Mouse (Mus musculus) induced T-regulatory cell, adult 2 months (primary cell): ENCODE data around the gene Hint2.
A peak's percentile ranks its signal among the peaks of the same experiment; 100 is the strongest.

ENCODE experiments used
- DNase-seq: peaks from one replicate; pipeline ENCODE4 v3.0.0-alpha.2; 2012; ENCODE audit warnings: low read depth

The Hint2 gene

DNA sequence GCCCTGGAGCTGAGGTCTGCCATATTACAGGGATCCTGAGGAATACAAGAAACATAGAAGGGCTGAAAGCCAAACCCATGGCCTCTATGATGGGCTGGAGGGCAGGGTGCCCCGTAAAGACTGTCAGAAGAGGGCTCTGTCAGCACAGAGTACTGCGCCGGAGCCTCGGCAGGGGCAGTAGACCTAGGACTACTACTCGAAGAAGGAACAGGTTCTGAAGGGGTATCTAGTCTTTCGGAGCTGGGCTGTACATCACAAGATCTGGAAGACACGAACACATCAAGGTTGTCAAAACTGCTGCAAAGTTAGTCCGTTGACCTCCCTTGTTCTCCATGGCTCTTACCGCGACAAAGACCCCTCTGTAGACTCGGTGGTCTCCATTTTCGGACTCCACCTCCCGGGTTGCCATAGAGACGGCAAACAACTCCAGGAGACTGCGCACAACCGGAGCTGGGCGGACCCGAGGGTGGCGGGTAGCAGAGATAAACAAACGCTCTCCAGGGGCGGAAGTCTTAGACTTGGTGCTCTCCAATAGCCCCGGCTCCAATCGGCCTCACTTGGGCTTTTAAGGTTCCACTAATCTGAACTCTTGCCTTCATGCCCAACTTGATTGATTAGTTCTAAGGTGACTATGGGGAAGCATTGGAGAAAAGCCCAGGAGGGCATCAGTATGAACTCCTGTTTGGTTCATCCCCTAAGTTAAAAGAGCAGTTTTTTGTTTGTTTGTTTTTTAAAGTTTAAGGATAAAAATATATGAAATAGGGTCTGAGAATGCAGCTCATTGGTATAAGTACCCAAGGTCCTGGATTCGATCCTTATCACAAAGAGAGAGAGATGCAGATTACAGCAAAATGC, 2.9 kb downstream of the Hint2 start, which contains the start of gene Spag8:
Spag8 (minus strand) TSS at position 434 of the 855 bp plus-strand sequence.
- DNase-seq: peak; percentile 41

DNA sequence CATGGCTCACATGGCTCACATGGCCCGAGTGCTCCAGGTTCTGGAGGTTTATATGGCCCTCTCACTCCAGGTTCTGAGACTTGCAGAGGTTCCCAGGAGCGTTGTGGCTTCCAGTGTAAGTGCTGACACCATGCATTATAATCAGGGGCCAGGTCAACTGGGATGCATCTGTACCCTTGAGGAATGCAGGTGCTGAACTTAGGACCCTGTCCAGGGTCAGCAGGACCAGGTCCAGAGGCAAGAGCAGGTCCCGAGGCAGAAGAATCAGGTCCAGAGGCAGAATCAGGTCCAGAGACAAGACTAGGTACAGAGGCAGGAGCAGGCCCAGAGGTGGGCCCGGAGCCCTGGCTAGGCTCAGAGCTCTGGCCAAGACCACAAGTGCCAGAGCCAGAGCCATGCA, 3.5 kb downstream of the Hint2 start:
- DNase-seq: no peak

DNA sequence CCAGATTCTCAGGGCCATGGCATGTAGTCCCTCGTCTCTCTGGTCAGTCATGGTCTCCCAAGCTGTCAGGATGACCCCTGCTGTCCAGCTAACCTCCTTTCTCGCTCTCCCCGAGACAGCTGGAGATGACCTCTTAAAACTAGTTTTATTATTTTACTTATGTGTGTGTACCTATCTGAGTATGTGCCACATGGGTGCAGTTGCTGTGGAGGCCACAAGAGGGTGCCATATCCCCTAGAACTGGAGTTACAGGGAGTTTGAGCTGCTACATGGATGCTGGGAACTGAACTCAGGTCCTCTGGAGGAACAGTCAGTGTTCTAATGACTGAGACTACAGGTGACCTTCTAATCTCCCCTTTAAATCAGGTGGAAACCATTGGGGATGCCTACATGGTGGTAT, 6.5 kb downstream of the Hint2 start:
- no peak for DNase-seq

DNA sequence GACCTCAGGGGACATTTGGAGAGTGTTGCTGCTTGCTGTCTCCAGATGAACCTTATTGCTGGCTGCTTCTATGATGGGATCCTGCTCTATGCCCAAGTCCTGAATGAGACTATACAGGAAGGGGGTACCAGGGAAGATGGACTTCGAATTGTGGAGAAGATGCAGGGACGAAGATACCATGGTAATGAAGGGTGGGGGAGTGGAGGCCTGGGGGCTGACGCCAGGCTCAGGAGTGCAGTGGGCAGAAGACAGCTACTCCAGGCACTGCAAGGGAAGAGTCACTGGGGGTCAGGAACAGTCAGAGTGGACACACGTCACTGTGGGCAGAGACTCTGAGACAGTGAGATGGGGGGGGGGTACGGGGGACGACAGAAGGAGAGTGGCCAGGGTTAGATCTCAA, 15.8 kb downstream of the Hint2 start:
- no peak for DNase-seq

DNA sequence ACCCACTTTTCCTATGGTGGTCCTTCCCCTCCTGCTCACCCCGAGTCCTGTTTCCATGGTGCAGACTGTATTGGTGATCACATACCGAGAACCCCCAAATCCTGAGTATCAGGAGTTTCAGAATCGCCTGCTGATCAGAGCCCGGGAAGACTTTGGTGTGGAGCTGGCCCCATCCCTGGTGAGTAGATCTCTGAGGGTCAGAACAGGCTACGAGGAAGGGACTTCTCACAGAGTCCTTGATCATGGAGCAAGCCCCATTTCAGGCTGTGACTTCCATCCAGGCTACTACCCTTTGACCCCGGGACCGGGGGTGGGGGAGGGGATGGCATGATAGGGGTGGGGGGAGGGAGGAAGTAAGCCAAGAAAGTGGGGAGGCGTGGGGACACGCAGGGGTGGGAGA, 16.2 kb downstream of the Hint2 start:
- DNase-seq: no peak

DNA sequence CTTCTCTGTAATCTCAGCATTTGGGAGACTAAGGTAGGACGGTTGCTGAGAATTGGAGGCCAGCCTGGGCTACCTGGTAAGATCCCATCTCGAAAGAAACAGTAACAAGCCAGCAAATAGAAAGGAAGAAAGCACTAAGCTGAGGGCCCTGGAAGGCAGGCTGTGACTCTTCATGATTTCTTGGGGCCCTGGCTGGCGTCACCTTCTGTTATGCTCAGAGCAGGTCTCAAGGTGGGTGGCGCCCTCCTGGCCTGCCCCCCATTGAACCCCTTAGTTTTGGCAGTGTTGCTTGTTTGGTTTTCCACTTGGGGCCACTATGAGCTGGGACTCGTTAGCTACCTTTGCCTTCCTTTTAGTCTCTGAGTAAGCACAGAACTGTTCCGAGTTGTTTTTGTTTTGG, 19.5 kb downstream of the Hint2 start:
- no peak for DNase-seq

DNA sequence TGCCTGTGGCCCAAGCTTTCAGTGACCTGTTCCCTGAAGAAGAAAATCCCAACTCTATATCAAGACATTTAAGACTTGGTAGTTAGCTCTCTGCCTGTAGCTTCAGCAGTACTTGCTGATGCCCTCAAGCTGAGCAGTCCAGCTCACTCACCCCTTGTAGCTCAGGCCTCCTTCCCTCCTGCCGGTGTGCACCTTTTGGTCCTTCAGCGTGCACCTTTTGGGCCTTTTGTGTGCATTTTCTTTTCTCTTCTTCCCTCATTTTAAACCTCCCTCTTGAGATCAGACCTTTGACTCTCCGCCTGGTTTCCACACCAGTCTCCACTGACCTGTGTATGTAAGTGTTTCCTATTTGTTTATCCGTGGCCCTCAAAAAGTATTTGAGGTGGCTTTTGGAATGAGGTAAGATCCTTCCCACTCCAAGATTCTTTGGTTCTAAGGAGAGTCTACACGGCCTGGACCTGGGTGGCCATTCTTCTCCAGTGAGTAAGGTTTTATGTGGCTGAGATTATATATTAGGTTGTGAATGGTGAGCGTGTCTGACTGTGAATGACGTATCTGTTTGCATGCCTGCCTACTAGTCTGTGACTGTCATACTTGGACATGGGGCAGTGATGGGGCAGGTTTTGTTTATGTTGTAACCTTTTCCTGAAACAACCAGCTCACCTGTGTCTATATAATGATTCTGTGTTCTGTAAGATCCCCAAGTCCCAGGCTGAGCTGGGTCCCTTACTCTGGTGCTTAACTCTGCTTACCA, 21.5 kb downstream of the Hint2 start:
- no peak for DNase-seq

DNA sequence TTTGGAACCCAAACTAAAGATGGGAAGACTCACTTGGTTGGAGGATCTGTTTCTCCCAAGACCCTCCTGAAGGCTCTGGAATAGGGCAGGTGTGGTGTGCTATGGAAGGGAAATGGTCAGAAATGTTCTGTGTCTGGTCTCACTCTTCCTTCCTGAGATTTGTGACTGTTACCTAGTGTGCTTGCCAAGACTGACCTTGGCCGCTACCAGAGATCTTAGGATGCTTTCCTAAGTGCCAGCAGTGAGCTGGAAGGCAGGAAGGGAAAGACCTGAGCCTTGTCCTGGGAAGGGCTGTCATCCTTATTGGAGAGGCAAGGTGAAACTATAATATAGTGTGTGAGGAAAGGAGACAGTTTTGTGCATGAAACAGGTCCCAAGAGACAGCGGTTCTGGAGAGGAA, 22.5 kb downstream of the Hint2 start:
- no peak for DNase-seq

DNA sequence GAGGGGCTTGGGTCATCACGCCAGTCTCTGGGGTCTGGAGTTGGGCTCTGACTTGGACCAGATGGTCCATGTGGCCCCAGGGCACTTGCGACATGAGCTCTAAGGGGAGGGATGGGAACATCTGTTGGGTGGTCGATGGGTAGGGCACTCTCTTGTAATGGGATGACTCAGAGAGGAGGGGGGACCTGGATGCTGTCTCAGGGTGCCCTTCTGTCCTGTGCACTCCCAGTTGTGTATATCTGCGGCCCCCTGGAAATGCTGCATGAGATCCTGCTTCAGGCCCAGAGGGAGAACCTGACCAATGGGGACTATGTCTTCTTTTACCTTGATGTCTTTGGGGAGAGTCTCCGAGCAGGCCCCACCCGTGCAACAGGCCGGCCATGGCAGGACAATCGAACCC, 23.0 kb downstream of the Hint2 start:
- no peak for DNase-seq

DNA sequence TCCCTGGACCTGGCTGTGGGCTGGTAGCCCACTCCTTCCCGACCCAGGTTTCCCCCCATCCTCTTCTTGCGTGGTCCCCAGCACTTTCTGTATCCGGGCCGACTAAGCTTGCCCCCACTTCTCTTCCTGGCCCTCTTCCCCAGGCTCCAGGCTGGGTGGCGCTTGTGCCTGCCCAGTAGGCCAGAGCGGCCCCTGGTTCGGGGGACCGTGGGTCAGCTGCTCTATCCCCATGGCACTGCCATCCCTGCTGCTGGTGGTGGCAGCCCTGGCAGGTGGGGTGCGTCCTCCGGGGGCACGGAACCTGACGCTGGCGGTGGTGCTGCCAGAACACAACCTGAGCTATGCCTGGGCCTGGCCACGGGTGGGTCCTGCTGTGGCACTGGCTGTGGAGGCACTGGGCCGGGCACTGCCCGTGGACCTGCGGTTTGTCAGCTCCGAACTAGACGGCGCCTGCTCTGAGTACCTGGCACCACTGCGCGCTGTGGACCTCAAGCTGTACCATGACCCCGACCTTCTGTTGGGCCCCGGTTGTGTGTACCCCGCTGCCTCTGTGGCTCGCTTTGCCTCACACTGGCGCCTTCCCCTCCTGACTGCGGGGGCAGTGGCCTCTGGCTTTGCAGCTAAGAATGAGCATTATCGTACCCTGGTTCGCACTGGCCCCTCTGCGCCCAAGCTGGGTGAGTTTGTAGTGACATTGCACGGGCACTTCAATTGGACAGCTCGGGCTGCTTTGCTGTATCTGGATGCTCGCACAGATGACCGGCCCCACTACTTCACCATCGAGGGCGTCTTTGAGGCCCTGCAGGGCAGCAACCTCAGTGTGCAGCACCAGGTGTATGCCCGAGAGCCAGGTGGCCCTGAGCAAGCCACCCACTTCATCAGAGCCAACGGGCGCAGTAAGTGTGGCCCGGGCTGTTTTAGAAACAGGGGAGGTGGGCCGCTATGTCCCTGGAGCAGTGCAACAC, 24.0 kb downstream of the Hint2 start:
- DNase-seq: no peak

DNA sequence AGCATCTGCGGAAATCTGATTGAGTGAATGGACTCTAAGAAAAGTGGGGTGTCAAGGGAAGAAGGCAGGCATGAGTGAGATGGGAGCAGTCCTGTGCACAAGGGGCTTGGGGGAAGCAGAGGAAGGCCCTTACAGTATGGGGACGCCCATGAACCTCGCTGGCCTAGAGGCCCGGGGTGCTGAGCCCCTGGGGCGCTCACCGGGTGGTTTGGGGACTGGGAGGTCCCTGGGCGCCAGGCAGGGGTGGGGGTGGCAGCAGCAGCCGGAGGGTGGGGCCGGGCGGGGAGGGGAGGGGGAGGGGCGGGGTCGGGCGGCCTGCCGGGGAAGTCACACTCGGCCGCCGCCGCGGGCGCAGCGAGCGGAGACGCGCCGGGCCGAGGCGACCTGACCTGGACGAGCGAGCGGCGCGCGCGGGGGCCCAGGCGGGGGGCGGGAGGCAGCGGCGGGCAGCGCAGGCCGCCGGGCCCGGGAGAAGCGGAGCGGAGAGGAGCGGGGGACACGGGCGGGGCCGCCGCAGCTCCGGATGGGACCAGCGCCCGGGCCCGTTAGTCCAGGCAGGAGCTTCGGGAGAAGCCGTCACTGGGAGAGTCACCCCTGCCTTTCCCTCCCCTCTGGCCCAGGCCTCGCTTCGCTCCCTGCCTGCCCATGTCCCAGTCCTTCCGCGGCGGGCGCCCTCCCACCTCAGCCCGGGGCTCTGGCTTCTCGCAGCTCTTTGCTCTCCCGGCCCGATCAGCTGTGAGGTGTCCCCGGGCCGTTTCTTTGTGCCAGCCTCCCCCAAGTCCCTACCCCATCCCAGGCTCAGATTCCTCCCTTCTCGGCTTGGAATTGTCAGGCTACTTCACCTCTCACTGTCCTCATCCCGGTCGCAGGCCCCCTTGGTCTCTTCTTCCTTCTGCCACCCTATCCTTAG, 25.0 kb downstream of the Hint2 start, which contains the start of gene Npr2:
Npr2 (plus strand) TSS at position 890 of the 910 bp plus-strand sequence.
- peak; percentile 12 for DNase-seq

DNA sequence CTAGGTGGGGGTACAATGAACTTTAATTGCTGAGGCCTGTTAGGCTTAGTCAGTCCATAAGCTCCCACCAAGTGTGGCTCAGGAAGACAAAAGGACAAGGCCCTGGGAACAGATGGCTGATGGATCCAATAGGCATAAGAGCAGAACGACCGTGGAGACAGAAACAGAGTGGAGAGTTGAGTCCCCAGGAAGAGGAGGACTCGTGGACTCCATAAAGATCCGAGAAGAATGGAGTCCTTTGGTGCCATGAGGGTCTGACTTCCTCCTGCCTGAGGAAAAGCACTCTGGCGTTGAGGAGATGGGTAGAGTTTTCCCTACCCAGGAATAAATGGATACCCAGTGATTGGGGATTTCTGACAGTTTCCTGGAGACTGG, 25.6 kb downstream of the Hint2 start:
- DNase-seq: no peak

DNA sequence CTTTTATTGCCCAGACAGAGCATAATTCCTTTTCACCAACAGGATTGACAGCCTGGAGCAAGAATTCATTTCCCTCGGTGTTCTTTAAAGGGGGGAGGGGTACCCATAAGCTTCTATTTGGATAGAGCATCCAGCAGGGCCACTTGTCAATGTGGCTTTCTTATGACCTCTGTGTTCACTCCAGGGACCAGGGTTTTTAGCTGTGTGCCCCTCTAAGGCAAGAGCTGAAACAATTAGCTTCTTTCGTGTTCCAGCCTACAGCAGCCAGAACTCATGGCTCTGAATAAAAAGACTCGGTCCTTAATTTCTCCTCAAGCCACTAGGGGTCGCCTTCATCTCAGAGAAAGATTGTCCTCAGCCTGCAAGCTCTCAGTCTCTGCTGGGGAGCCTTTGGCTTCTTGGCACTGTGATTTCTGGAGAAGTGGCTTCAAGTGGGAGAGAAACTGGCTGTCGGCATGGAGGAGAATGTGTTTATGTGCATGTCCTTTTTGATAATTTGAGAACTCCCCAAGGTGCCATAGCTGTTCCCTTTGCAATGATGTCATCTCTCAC, 26.2 kb downstream of the Hint2 start:
- peak; percentile 84 for DNase-seq

DNA sequence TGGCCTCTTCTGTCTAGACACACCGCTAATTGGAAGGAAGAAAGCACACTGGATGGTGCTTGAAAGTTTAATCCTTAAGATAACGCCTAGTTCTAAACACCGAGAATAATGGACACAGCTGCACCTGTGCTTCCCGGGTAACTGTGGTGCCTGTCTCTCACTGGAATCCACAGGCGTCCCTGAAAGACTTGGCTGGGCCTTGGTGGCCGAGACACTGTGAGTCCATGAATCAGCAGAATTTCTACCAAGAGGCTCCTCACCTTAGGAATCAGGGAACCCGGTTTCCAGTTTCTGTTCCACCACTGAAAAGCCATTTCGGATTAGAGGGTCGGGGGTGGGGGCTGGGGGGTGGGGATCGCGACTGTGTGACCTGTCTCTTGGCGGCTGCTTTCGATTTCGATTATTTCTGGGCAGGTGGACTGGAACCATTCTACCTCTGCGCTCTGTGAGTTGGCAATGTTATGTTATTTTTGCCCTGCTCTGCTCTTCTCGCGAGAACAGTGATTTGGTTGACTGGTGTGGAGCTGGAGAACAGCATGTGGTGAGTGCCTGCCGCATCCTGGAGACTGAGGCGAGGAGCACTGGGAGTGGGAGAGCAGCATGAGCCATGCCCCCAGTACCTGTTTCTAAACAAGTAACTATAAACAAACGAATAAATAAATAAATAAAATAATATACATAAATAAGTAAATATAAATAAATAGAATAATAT, 27.0 kb downstream of the Hint2 start:
- DNase-seq: peak; percentile 10

DNA sequence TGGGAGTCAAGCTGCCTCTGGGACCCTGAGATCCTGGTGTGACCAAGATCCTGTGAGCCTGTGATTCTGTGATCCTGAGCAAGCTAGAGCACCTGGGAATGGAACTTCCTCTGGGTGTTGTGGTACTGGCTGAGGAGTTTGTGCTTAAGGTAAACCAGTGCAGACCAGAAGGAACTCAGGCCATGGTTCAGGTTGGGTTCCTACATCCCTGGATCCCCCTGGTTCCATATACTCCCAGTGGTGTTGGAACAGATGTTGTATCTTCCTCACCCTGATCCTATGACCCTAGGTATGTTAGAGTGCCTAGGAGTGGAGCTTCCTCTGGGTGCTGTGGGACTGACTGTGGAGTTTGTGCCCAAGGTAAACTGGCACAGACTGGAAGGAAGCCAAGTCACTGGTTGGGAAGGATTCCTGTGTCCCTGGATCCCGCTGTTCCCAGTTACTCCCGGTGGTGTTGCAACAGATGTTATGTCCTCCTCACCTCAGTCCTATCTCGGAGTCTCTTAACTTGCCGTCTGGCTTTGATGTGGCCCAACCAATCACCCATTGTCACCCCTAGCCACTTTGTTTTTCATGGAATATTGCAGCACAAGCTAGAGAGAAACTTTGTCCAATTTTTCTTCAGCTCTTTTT, 36.0 kb downstream of the Hint2 start:
- DNase-seq: no peak

DNA sequence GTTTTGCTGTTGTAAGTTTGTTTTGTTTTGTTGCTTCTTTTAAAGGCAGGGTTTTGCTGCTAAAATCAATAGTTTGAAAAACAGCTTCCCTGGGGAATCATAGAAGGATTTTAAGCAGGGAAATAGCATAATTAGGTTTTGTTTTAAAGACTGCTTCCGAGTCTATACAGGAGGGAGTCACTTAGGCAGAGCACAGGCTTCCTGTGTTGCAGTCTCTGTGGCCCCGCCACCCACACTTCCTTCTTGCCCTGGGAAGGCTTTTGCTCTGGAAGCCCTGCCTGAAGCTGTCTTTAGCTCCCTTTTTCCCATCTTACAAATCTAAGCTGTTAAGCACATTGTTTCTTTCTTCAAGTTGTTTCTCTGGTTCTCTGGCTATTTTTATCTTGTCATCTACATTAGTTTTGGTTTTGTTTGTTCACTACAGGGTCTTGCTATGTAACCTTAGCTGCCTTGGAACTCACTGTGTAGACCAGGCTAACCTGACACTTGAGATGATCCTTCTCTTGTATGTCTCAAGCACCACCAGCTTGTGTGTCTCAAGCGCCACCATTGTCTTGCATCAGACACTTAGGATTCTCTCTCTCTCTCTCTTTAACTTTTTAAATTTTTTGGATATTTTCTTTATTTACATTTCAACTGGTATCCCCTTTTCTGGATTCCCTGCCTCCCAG, 43.1 kb downstream of the Hint2 start:
- peak; percentile 24 for DNase-seq

DNA sequence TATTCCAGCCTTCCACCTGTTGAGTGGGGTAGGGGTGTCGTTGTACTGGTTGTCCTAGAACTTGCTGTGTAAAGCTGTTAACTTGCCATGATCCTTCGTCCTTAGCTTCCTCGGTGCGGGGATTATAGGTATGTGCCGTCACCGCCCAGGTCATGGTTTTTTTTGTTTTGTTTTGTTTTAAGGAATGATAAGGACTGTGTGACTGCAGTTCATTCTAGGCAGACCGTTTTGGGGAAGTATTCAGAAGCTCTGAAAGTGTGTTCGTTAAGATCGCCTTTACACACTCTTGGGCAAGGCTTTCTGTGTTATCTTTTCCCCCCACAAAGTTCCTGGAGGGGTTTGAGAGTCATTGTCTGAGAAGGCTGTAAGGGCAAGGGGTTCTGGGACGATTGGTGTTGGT, 43.7 kb downstream of the Hint2 start:
- no peak for DNase-seq

DNA sequence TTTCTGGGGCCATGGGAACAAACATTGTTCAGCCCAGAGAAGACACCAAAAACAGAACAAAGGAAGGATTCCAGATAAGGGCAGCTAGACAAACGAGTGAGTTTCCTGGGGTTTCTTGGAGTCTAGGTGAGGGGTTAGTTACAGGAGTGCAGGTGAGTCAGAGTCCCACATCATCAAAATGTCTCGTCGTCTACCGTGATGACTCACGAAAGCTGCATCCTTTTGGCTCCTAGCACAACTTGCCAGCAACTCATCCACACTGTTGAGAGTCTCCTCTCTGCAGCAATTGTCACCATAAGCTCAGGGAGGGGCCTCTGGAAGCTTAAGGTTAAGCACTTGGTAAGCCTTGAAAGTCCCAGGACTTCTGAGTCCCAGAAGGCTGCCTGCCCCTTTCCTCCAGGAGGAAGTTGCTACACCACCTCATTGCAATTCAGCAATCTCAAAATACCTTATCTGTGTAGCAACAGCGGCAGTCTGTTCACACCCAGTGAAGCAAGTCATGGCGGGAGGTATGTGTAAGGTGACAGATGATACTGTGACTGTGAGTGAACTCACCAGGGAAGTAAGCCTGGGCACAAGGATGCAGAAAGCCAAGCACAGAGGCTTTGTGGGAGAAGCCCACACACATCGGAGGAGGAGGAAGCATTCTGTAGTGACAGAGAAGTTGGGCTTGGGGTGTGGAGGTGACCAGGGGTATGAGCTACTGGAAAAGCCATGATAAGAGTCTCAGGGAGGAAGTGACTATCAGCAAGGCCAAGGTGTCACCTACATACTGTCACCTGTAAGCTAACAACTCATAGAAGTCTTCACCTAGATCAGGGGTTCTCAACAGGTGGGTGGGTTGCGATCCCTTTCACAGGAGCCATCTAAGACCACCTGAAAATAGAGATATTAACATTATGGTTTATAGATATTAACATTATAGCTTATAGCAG, 51.2 kb downstream of the Hint2 start:
- no peak for DNase-seq
